Mouse (Mus musculus) lung, postnatal 0 days (tissue): ENCODE results near the gene Xpnpep3. TPM values are rescaled to one million over a fixed set of nuclear protein-coding genes. Genes with fewer than 3 reads are reported as not detected.
A peak's percentile ranks its signal among the peaks of the same experiment; 100 is the strongest.

Experiments
- ATAC-seq: fragments of 200-750 bp; cut with Nextera tagmentation; 2 replicates; pipeline ENCODE4 v1.8.0; 2017; ENCODE audit warnings: moderate library complexity
- DNase-seq: peaks from one replicate; pipeline ENCODE4 v3.0.0-alpha.2; 2016; ENCODE audit warnings: low spot score
- H3K27ac ChIP-seq: fragments of 300-500 bp; sonication (generic); 2 replicates; pipeline ENCODE4 v1.5.1; 2014; ENCODE audit warnings: antibody characterized with exemption, mild to moderate bottlenecking, low read length, mixed read lengths
- H3K27me3 ChIP-seq: fragments of 300-500 bp; sonication (generic); replicated peaks from 2 replicates; pipeline ENCODE4 v1.6.1; 2014; ENCODE audit warnings: low read length, mixed read lengths; ENCODE audit not compliant: insufficient read depth
- H3K36me3 ChIP-seq: fragments of 300-500 bp; sonication (generic); 2 replicates; pipeline ENCODE4 v1.6.1; 2014; ENCODE audit warnings: low read length, mixed read lengths; ENCODE audit not compliant: insufficient read depth
- H3K4me1 ChIP-seq: fragments of 300-500 bp; sonication (generic); 2 replicates; pipeline ENCODE4 v1.6.1; 2014; ENCODE audit warnings: antibody characterized with exemption, low read depth, low read length, mixed read lengths; ENCODE audit not compliant: insufficient read depth
- H3K4me2 ChIP-seq: fragments of 300-500 bp; sonication (generic); replicated peaks from 2 replicates; pipeline ENCODE4 v1.6.1; 2014; ENCODE audit warnings: low read depth, mild to moderate bottlenecking, low read length, moderate library complexity, mixed read lengths
- H3K4me3 ChIP-seq: fragments of 300-500 bp; sonication (generic); 2 replicates; pipeline ENCODE4 v1.5.1; 2014; ENCODE audit warnings: low read depth, low read length
- H3K9ac ChIP-seq: fragments of 300-500 bp; sonication (generic); replicated peaks from 2 replicates; pipeline ENCODE4 v1.6.1; 2014; ENCODE audit warnings: low read depth, mild to moderate bottlenecking
- H3K9me3 ChIP-seq: fragments of 300-500 bp; sonication (generic); 2 replicates; pipeline ENCODE4 v1.6.1; 2016; ENCODE audit warnings: low read length, mixed read lengths
- CTCF ChIP-seq: IDR thresholded peaks from 2 replicates; pipeline ENCODE4 v1.5.1; 2016; ENCODE audit warnings: antibody characterized with exemption, mild to moderate bottlenecking
- EP300 ChIP-seq: IDR thresholded peaks from 2 replicates; pipeline ENCODE4 v1.6.1; 2016; ENCODE audit warnings: antibody characterized with exemption, mild to moderate bottlenecking, control low read depth
- WGBS: fragments of 180-500 bp; shearing (Covaris S2); extraction: QIAGEN DNeasy Blood & Tissue Kit; methylation state at CpG from one replicate; pipeline ENCODE4 v1.1.7; 2014; 5-methylcytosine and 5-hydroxymethylcytosine counted together
- polyA plus RNA-seq: library from polyadenylated mRNA; unstranded; fragments of >200 nt; fragmentation: Nextera tagmentation; extraction: Ambion mirVana; gene quantifications from 2 replicates; pipeline ENCODE4 v1.2.1, GENCODE M21; 2015

The Xpnpep3 gene
- polyA plus RNA-seq, result 4.8 and 6.3 TPM in 2 replicates

DNA sequence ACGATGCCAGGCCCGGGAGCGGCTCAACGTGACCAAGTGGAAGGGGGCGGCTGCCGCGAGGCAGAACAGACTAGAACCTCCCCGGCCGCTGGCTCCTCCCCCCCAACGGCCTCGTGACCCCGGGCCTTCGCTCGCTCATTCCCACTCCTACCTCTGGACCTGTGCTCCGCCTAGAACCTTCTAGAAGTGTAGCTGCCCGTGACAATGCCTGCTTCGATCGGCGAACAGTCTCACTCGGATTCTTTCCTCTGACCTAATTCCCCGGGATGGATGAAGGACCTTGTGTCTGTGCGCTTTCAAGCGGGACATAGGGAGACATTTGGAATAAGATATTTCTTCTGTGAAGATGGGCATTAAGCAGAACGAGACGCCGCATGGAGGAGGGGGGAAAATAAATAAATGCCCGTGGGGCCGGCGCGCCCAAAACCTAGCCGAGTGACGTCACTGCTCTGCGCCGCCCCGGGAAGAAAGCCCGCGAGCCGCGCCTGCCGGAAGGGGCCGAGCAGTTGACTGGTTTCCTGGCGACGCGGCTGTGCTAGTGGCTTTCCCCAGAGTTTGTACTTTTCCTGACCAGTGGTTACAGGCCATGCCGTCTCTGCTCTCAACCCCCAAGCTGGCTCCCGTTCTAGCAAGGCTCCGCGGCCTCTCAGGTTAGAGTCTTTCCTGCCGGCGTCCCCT lies at the start of gene Xpnpep3, which contains the start of gene St13:
Xpnpep3 (plus strand) TSS at position 501 of the 678 bp plus-strand sequence.
St13 (minus strand) TSS at position 440 of the 678 bp plus-strand sequence.
- Histone ChIP-seq H3K36me3 (no peaks in the 10 kb centered on the region), H3K27ac (peak within 1 kb of the TSS; percentile 96), H3K4me1 (no peaks in the 10 kb centered on the region; the same call in 1 of the 2 replicates), H3K9ac (peak within 1 kb of the TSS; percentile 78), H3K27me3 (no peaks in the 10 kb centered on the region), H3K9me3 (no peaks in the 10 kb centered on the region), H3K4me3 (peak within 1 kb of the TSS; percentile 64), H3K4me2 (peak within 1 kb of the TSS; percentile 74)
- ATAC-seq (peak; percentile 100), DNase-seq (peak; percentile 99)
- under 1% methylated on average over 41 of the region's 50 CpGs for whole genome bisulfite sequencing
- TF ChIP-seq CTCF (no peak), EP300 (peak; percentile 79)

GRCm38 (mm10) chr15:81350401-81350800 lies 49.5 kb upstream of the Xpnpep3 start:
- Histone ChIP-seq H3K9me3 (no peaks in the 10 kb centered on the region), H3K4me1 (no peaks in the 10 kb centered on the region), H3K4me2 (no peak overlapping the region), H3K27me3 (no peaks in the 10 kb centered on the region), H3K4me3 (no peak overlapping the region), H3K27ac (no peak overlapping the region), H3K9ac (no peak overlapping the region), H3K36me3 (no peaks in the 10 kb centered on the region)
- 30% methylated on average over 1 of the region's 1 CpGs for WGBS
- TF ChIP-seq CTCF (no peak), EP300 (no peak)
- DNase-seq (no peak), ATAC-seq (no peak)

DNA sequence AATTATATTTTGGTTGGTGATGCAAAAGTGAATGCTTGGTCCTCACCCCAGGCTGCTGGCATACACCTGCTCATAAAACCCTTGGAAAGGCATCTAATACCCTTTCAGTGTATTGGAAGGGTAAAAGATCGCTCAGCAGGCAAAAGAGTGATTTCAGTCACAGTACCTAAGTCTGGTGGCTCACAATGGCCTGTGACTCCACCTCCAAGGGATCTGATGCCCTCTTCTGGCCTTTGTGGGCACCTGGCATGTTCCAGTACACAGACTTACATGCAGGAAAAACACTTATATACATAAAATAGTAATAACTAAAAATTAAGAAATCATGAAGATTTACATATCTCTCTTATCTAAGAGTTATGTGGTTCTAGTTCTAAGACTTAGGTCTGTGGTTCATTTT lies 47.3 kb upstream of the Xpnpep3 start:
- no peak overlapping the region for H3K4me3 ChIP-seq
- ATAC-seq (no peak), DNase-seq (peak; percentile 27)
- no peak overlapping the region for H3K27ac ChIP-seq
- no peaks in the 10 kb centered on the region; the same call in 1 of the 2 replicates for H3K4me1 ChIP-seq
- no peaks in the 10 kb centered on the region for H3K27me3 ChIP-seq
- H3K36me3 ChIP-seq, result no peaks in the 10 kb centered on the region
- H3K4me2 ChIP-seq, result no peak overlapping the region
- TF ChIP-seq EP300 (no peak), CTCF (peak; percentile 63)
- 59% methylated on average over 1 of the region's 1 CpGs for WGBS
- no peak overlapping the region for H3K9ac ChIP-seq
- no peaks in the 10 kb centered on the region for H3K9me3 ChIP-seq

- DNase-seq (peak; percentile 46), ATAC-seq (no peak)
- Histone ChIP-seq H3K4me2 (no peak overlapping the region), H3K27me3 (no peaks in the 10 kb centered on the region), H3K9ac (no peak overlapping the region), H3K4me3 (no peak overlapping the region), H3K36me3 (no peaks in the 10 kb centered on the region), H3K9me3 (no peaks in the 10 kb centered on the region), H3K27ac (no peak overlapping the region), H3K4me1 (peaks cover 5% of the 10 kb centered on the region; the same call in 1 of the 2 replicates)
- 68% methylated on average over 3 of the region's 3 CpGs for WGBS
- TF ChIP-seq EP300 (no peak), CTCF (peak; percentile 83)
Observed at GRCm38 (mm10) chr15:81355146-81355761, 44.7 kb upstream of the Xpnpep3 start.

GRCm38 (mm10) chr15:81356946-81357345 lies 43.0 kb upstream of the Xpnpep3 start:
- no peak overlapping the region for H3K9ac ChIP-seq
- peaks cover 9% of the 10 kb centered on the region; the same call in 1 of the 2 replicates for H3K4me1 ChIP-seq
- no peak overlapping the region for H3K4me3 ChIP-seq
- TF ChIP-seq EP300 (no peak), CTCF (no peak)
- H3K9me3 ChIP-seq, result no peaks in the 10 kb centered on the region
- H3K27me3 ChIP-seq, result no peaks in the 10 kb centered on the region
- WGBS, result 39% methylated on average over 5 of the region's 5 CpGs
- DNase-seq, result no peak
- no peak overlapping the region for H3K27ac ChIP-seq
- no peaks in the 10 kb centered on the region for H3K36me3 ChIP-seq
- no peak for ATAC-seq
- H3K4me2 ChIP-seq, result no peak overlapping the region

DNA sequence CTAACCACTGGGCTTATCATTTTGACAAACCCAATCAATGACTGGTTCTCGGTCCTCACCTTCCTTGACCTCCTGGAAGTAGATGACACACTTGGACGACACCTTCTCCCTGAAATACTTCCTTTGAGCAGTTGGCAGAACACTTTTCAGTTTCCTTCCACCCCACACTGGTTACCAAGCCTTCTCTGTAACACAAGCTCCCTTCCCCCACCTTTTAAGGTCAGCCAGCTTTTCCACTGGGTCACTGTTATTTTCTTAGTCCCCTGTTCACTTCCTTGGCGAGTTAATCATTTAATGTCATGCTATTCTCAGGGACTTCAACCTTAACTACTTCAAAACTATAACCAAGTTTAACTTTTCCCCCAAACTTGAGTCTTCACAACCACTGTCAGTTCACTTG lies 41.0 kb upstream of the Xpnpep3 start:
- H3K4me1 ChIP-seq, result peaks cover 9% of the 10 kb centered on the region; the same call in 1 of the 2 replicates
- TF ChIP-seq EP300 (no peak), CTCF (no peak)
- H3K9me3 ChIP-seq, result no peaks in the 10 kb centered on the region
- WGBS, result 71% methylated on average over 3 of the region's 3 CpGs
- 0 out of 2 replicates have a peak, but pooled peaks cover 2% of the 10 kb centered on the region for H3K36me3 ChIP-seq
- H3K4me3 ChIP-seq, result no peak overlapping the region
- no peak overlapping the region for H3K27ac ChIP-seq
- no peak overlapping the region for H3K4me2 ChIP-seq
- H3K27me3 ChIP-seq, result no peaks in the 10 kb centered on the region
- DNase-seq, result no peak
- no peak overlapping the region for H3K9ac ChIP-seq
- no peak for ATAC-seq
